Mouse (Mus musculus) cerebellum, postnatal 14 days (tissue): ENCODE results near the gene Des.

Experiments
- DNase-seq, 2 experiments: peaks; one replicate each; pipeline ENCODE4 v3.0.0; 2021; ENCODE audit warnings: mixed read lengths in 2 of 2

The Des gene

GRCm38 (mm10) chr1:75384470-75385141 is 24.5 kb downstream of the Des start:
- DNase-seq = no peak

GRCm38 (mm10) chr1:75385142-75385730 is 25.1 kb downstream of the Des start:
- DNase-seq = no peak

- no peak for DNase-seq
These were observed 26.0 kb downstream of the Des start for GRCm38 (mm10) chr1:75386149-75386548.

- peak in 1 of 2 experiments; percentile 42 for DNase-seq
These were observed 27.4 kb downstream of the Des start for GRCm38 (mm10) chr1:75387469-75387928.

- peak; percentile 38 to 48 for DNase-seq
These were observed 28.1 kb downstream of the Des start for GRCm38 (mm10) chr1:75387929-75388897.

GRCm38 (mm10) chr1:75388898-75389515 is 28.9 kb downstream of the Des start:
- no peak for DNase-seq

GRCm38 (mm10) chr1:75393139-75393538 is 33.0 kb downstream of the Des start:
- DNase-seq = peak; percentile 89 to 91

- DNase-seq = no peak
These were observed 33.7 kb downstream of the Des start for GRCm38 (mm10) chr1:75393846-75394245.

- DNase-seq = peak; percentile 81 to 84
These were observed 38.8 kb downstream of the Des start for GRCm38 (mm10) chr1:75398761-75399402.

GRCm38 (mm10) chr1:75399755-75400492 is 39.8 kb downstream of the Des start:
- peak; percentile 49 to 63 for DNase-seq

- DNase-seq = no peak
These were observed 40.5 kb downstream of the Des start for GRCm38 (mm10) chr1:75400493-75401115.

- DNase-seq = no peak
These were observed 45.4 kb downstream of the Des start for GRCm38 (mm10) chr1:75405547-75405946.

- DNase-seq = no peak
These were observed 46.0 kb downstream of the Des start for GRCm38 (mm10) chr1:75406173-75406572.

GRCm38 (mm10) chr1:75407056-75407455 is 46.9 kb downstream of the Des start:
- no peak for DNase-seq

- no peak for DNase-seq
These were observed 48.1 kb downstream of the Des start for GRCm38 (mm10) chr1:75408210-75408609.

GRCm38 (mm10) chr1:75409950-75410349 is 49.8 kb downstream of the Des start:
- DNase-seq = no peak

GRCm38 (mm10) chr1:75412196-75412595 is 52.1 kb downstream of the Des start:
- no peak for DNase-seq

GRCm38 (mm10) chr1:75413749-75414148 is 53.6 kb downstream of the Des start:
- DNase-seq = peak; percentile 76 to 82
